10 mouse cellular contexts compared by ENCODE assay signal in the genomic region with DNA sequence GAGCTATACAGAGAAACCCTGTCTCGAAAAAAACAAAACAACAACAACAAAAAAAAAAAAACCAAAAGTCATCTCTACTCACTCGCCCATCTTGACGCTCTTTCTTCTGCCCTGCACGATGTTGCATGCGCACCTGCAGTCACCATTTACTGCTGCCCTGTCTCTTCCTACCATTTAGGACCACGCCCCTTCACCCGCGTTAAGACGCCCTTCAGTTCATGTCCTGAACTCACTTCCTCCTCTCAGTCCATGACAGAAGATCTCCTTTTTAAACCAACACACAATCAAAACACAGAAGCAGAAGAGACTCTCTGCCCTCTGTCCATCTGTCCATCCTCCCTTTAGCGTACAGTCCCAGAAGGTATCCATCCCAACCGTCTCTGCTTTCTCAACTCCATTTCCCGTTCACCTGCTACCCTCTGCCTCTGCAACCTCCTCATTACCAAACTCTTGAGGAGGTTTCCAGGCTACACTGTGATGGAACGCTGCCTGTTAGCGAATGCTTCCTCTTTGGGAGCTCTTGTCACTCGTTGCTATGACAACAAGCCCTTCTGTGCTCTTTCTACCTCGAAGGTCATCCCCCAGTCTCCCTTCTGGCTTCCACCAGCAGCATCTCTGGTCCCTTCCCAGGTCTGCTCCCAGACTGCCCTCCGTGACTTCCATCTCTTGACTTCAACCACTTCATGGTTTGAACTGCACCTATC. TPM values are rescaled to one million over a fixed set of nuclear protein-coding genes. Genes with fewer than 3 reads are reported as not detected.
DNase-seq lines count a peak whose midpoint lies in the region; ATAC-seq and TF ChIP-seq lines count a peak whose summit lies in the region.
"Had no signal": no experiment of that assay in that cellular context is flagged by ENCODE, and none has a peak within 500 bp of the region (broad histone marks: within the 10 kb centered on the region; RNA-seq: fewer than 3 reads in every experiment).

No protein-coding gene starts in this region.

- no peak for TF ChIP-seq CTCF in hindbrain, postnatal 0 days (IDR thresholded peaks at IDR 0.05; ENCODE audit: low read depth)

- no peak overlapping the region for H3K27ac ChIP-seq in hindbrain, postnatal 0 days
- H3K27ac ChIP-seq in hindbrain, embryonic 10.5 days = no peak overlapping the region
- H3K27ac ChIP-seq: embryonic facial prominence, embryonic 13.5 days; liver, embryonic 12.5 days had no signal

- H3K9ac ChIP-seq in hindbrain, postnatal 0 days (replicated peaks; ENCODE audit: low read length) = no peak overlapping the region
- H3K9ac ChIP-seq: embryonic facial prominence, embryonic 13.5 days; liver, embryonic 12.5 days had no signal

- no peaks in the 10 kb centered on the region for H3K9me3 ChIP-seq in hindbrain, postnatal 0 days (ENCODE audit: low read length)
- H3K9me3 ChIP-seq in hindbrain, embryonic 10.5 days = no peaks in the 10 kb centered on the region
- H3K9me3 ChIP-seq: embryonic facial prominence, embryonic 13.5 days; liver, embryonic 12.5 days had no signal

- H3K4me3 ChIP-seq in hindbrain, postnatal 0 days (ENCODE audit: low read length) = no peak overlapping the region
- H3K4me3 ChIP-seq in hindbrain, embryonic 10.5 days = no peak overlapping the region
- H3K4me3 ChIP-seq: embryonic facial prominence, embryonic 13.5 days; liver, embryonic 12.5 days had no signal

- no peak for ATAC-seq in hindbrain, postnatal 0 days

- H3K4me1 ChIP-seq in hindbrain, postnatal 0 days (ENCODE audit: insufficient read depth, low read length) = no peaks in the 10 kb centered on the region
- H3K4me1 ChIP-seq in hindbrain, embryonic 10.5 days (replicated peaks) = peaks cover 24% of the 10 kb centered on the region

- peak; percentile 22 for DNase-seq in hindbrain, postnatal 0 days (ENCODE audit: low spot score)
- no peak for DNase-seq in hindbrain, embryonic 10.5 days (ENCODE audit: low spot score)
- DNase-seq in A20 (ENCODE audit: low read depth, low spot score) (peak; percentile 59), ES-CJ7 (ENCODE audit: low read depth, low spot score) (peak; percentile 51)
- peak; percentile 54 for DNase-seq in induced T-regulatory cell, adult 2 months (ENCODE audit: low read depth)
- no peak for DNase-seq in gastrocnemius, postnatal 4 days (ENCODE audit: low spot score in 2 of 2)
- no peak for DNase-seq in gastrocnemius, postnatal 10 days
- no peak for DNase-seq in frontal cortex, postnatal 25 days (ENCODE audit: low spot score in 2 of 2)

- H3K4me2 ChIP-seq in hindbrain, postnatal 0 days (ENCODE audit: low read depth, low read length) = no peak overlapping the region
- H3K4me2 ChIP-seq: embryonic facial prominence, embryonic 13.5 days; liver, embryonic 12.5 days had no signal

- no peaks in the 10 kb centered on the region for H3K27me3 ChIP-seq in hindbrain, postnatal 0 days (ENCODE audit: insufficient read depth, low read length)
- no peaks in the 10 kb centered on the region for H3K27me3 ChIP-seq in hindbrain, embryonic 10.5 days (ENCODE audit: insufficient read depth, poor library complexity, severe bottlenecking)
- H3K27me3 ChIP-seq: embryonic facial prominence, embryonic 13.5 days had no signal

- WGBS in hindbrain, postnatal 0 days = 62% methylated on average over 17 of the region's 17 CpGs
- 70% methylated on average over 17 of the region's 17 CpGs for WGBS in hindbrain, embryonic 10.5 days

- H3K36me3 ChIP-seq in hindbrain, postnatal 0 days (ENCODE audit: insufficient read depth, low read length) = no peaks in the 10 kb centered on the region
- no peaks in the 10 kb centered on the region for H3K36me3 ChIP-seq in hindbrain, embryonic 10.5 days
- H3K36me3 ChIP-seq: embryonic facial prominence, embryonic 13.5 days; liver, embryonic 12.5 days had no signal

RNA-seq across cellular contexts. Expression of gene Actr10, which starts 25.8 kb away (rescaled TPM):
- 111 and 123 TPM in 2 replicates for total RNA-seq in hindbrain, postnatal 0 days (2014; rRNA removed)
- 173 and 176 TPM in 2 replicates for polyA plus RNA-seq in hindbrain, postnatal 0 days (2015; fragmentation: Nextera tagmentation; extraction: Ambion mirVana)
- polyA plus RNA-seq in hindbrain, embryonic 10.5 days (2016; fragmentation: Nextera tagmentation; extraction: Ambion mirVana) = 210 and 229 TPM in 2 replicates
- 100 to 1,000 TPM; 134 to 135 TPM for total RNA-seq in gastrocnemius, postnatal 4 days (2021)
- 100 to 1,000 TPM; 126 to 127 TPM for total RNA-seq in gastrocnemius, postnatal 10 days (2021)

Comparison
In these comparisons a context has a peak if more than half of its experiments do, and no peak if none do; other contexts are left out.
1. DNase-seq: peak in hindbrain, postnatal 0 days (single experiment), A20 (single experiment), ES-CJ7 (single experiment) and induced T-regulatory cell, adult 2 months (single experiment); none in hindbrain, embryonic 10.5 days (single experiment), gastrocnemius, postnatal 4 days (0 of 2), gastrocnemius, postnatal 10 days (single experiment) and frontal cortex, postnatal 25 days (0 of 2).